Mouse (Mus musculus) thymus, postnatal 14 days (tissue): ENCODE measurements at regions not wholly inside any gene's neighbourhood (a gene's known extent, or its start where the extent isn't known, plus 50 kb on each side); places are given as distances from the start of the nearest gene placed in this dataset.
"Not testable (repeated sequence)": the region's sequence is repeated elsewhere in the genome, so short reads cannot be mapped to it uniquely, and the experiment has no call there.

Experiments
- DNase-seq: peaks from one replicate; pipeline ENCODE4 v3.0.0; 2021

GRCm38 (mm10) chr8:37239354-37239753 is 245.9 kb downstream of the AI429214 start:
- DNase-seq, result no peak

GRCm38 (mm10) chr8:37251234-37251633 is 257.8 kb downstream of the AI429214 start:
- not testable (repeated sequence) for DNase-seq

- DNase-seq, result no peak
Measured at GRCm38 (mm10) chr8:37291069-37291850, 297.9 kb downstream of the AI429214 start.
